Mouse (Mus musculus) MEL (cell line): ENCODE results near the gene Cdc42se2. TPM values are rescaled to one million over a fixed set of nuclear protein-coding genes. Genes with fewer than 3 reads are reported as not detected.

Experiments
- DNase-seq: peaks from one replicate; pipeline ENCODE4 v3.0.0; 2011; ENCODE audit warnings: low read depth, low spot score
- H3K27ac ChIP-seq: 2 replicates; pipeline ENCODE4 v1.5.1; 2012; ENCODE audit warnings: low read depth, mild to moderate bottlenecking, control low read depth, low read length, moderate library complexity; ENCODE audit not compliant: control insufficient read depth
- H3K27me3 ChIP-seq, 2 experiments: fragments of 150-350 bp in 1 of 2; sonication (generic) in 1 of 2; 2 replicates each; pipeline ENCODE4 v1.6.1; 2012; ENCODE audit warnings: low read length in 2 of 2, mild to moderate bottlenecking in 2 of 2, improper control_type of control experiment in 1 of 2, moderate library complexity in 1 of 2; ENCODE audit not compliant: insufficient read depth in 2 of 2, control insufficient read depth in 1 of 2
- H3K36me3 ChIP-seq, 2 experiments: 2 replicates each; pipeline ENCODE4 v1.6.1; 2012 to 2014; ENCODE audit warnings: low read length in 2 of 2, improper control_type of control experiment in 1 of 2, inconsistent platforms in 1 of 2, mild to moderate bottlenecking in 1 of 2; ENCODE audit not compliant: insufficient read depth in 2 of 2, control insufficient read depth in 1 of 2
- H3K4me1 ChIP-seq, 2 experiments: fragments of 150-350 bp in 1 of 2; sonication (generic) in 1 of 2; 2 replicates each; pipeline ENCODE4 v1.6.1; 2012; ENCODE audit warnings: low read length in 2 of 2, improper control_type of control experiment in 1 of 2, mild to moderate bottlenecking in 1 of 2; ENCODE audit not compliant: insufficient read depth in 2 of 2, control insufficient read depth in 1 of 2
- H3K4me3 ChIP-seq, 2 experiments: fragments of 150-350 bp in 1 of 2; sonication (generic) in 1 of 2; 2 replicates each; pipeline ENCODE4 v1.5.1; 2012; ENCODE audit warnings: low read depth in 2 of 2, low read length in 2 of 2, mild to moderate bottlenecking in 2 of 2, moderate library complexity in 2 of 2, control low read depth in 1 of 2, improper control_type of control experiment in 1 of 2; ENCODE audit not compliant: control insufficient read depth in 1 of 2, insufficient read depth in 1 of 2
- H3K79me2 ChIP-seq: 2 replicates; pipeline ENCODE4 v1.6.1; 2012; ENCODE audit warnings: mild to moderate bottlenecking, low read length, moderate library complexity; ENCODE audit not compliant: control insufficient read depth, poor library complexity, insufficient read depth
- H3K9ac ChIP-seq: 2 replicates; pipeline ENCODE4 v1.6.1; 2012; ENCODE audit warnings: low read depth, mild to moderate bottlenecking, control low read depth, low read length, moderate library complexity; ENCODE audit not compliant: control insufficient read depth, poor library complexity, severe bottlenecking
- H3K9me3 ChIP-seq: fragments of 150-350 bp; sonication (generic); replicated peaks from 2 replicates; pipeline ENCODE4 v1.6.1; 2012; ENCODE audit warnings: mild to moderate bottlenecking, low read length, improper control_type of control experiment, moderate library complexity; ENCODE audit not compliant: insufficient read depth
- CHD1 ChIP-seq: IDR thresholded peaks from 2 replicates; pipeline ENCODE4 v1.6.1; 2012; ENCODE audit warnings: low read depth, mild to moderate bottlenecking, inconsistent platforms, low read length, improper control_type of control experiment
- CHD2 ChIP-seq: IDR thresholded peaks from 2 replicates; pipeline ENCODE4 v1.6.1; 2011; ENCODE audit warnings: low read length, improper control_type of control experiment
- CTCF ChIP-seq, 3 experiments: IDR thresholded peaks in 2 of 3; conservative IDR thresholded peaks in 1 of 3; 2 replicates each; pipeline ENCODE4 v1.5.1; 2011 to 2012; ENCODE audit warnings: low read length in 3 of 3, low read depth in 2 of 3, mild to moderate bottlenecking in 2 of 3, improper control_type of control experiment in 1 of 3, inconsistent platforms in 1 of 3, mixed read lengths in 1 of 3, moderate library complexity in 1 of 3; ENCODE audit not compliant: control insufficient read depth in 1 of 3, insufficient read depth in 1 of 3, poor library complexity in 1 of 3, severe bottlenecking in 1 of 3
- E2F4 ChIP-seq: IDR thresholded peaks from 2 replicates; pipeline ENCODE4 v1.6.1; 2011; ENCODE audit warnings: low read depth, low read length, improper control_type of control experiment, borderline replicate concordance
- ELF1 ChIP-seq: IDR thresholded peaks from 2 replicates; pipeline ENCODE4 v1.6.1; 2014; ENCODE audit warnings: low read depth, mild to moderate bottlenecking, inconsistent platforms, low read length, improper control_type of control experiment, moderate library complexity
- EP300 ChIP-seq, 2 experiments: IDR thresholded peaks; 2 replicates each; pipeline ENCODE4 v1.6.1; 2011; ENCODE audit warnings: improper control_type of control experiment in 2 of 2, low read length in 2 of 2, low read depth in 1 of 2, mild to moderate bottlenecking in 1 of 2
- ETS1 ChIP-seq: IDR thresholded peaks from 2 replicates; pipeline ENCODE4 v1.6.1; 2012; ENCODE audit warnings: low read depth, mild to moderate bottlenecking, inconsistent platforms, low read length, improper control_type of control experiment, moderate library complexity
- GATA1 ChIP-seq: IDR thresholded peaks from 2 replicates; pipeline ENCODE4 v1.6.1; 2011; ENCODE audit warnings: low read depth, low read length, improper control_type of control experiment
- HCFC1 ChIP-seq: IDR thresholded peaks from 2 replicates; pipeline ENCODE4 v1.6.1; 2012; ENCODE audit warnings: low read depth, mild to moderate bottlenecking, inconsistent platforms, low read length, improper control_type of control experiment, moderate library complexity
- JUND ChIP-seq: IDR thresholded peaks from 2 replicates; pipeline ENCODE4 v1.6.1; 2011; ENCODE audit warnings: low read depth, mild to moderate bottlenecking, improper control_type of control experiment, low read length
- KAT2A ChIP-seq: conservative IDR thresholded peaks from 2 replicates; pipeline ENCODE4 v1.6.1; 2012; ENCODE audit warnings: low read depth, low read length, improper control_type of control experiment, inconsistent platforms
- MAFK ChIP-seq: IDR thresholded peaks from 2 replicates; pipeline ENCODE4 v1.6.1; 2011; ENCODE audit warnings: low read depth, mild to moderate bottlenecking, low read length, improper control_type of control experiment, borderline replicate concordance
- MAX ChIP-seq: IDR thresholded peaks from 2 replicates; pipeline ENCODE4 v1.6.1; 2011; ENCODE audit warnings: low read length, improper control_type of control experiment
- MEF2A ChIP-seq: IDR thresholded peaks from 2 replicates; pipeline ENCODE4 v1.6.1; 2014; ENCODE audit warnings: low read depth, mild to moderate bottlenecking, inconsistent platforms, low read length, improper control_type of control experiment; ENCODE audit not compliant: poor library complexity, insufficient replicate concordance, severe bottlenecking; ENCODE audit errors: extremely low read depth
- MXI1 ChIP-seq: IDR thresholded peaks from 2 replicates; pipeline ENCODE4 v1.6.1; 2011; ENCODE audit warnings: mild to moderate bottlenecking, low read depth, low read length, improper control_type of control experiment
- MYC ChIP-seq: IDR thresholded peaks from 2 replicates; pipeline ENCODE4 v1.6.1; 2011; ENCODE audit warnings: low read depth, mild to moderate bottlenecking, low read length, improper control_type of control experiment, moderate library complexity
- NELFE ChIP-seq: IDR thresholded peaks from 2 replicates; pipeline ENCODE4 v1.6.1; 2011; ENCODE audit warnings: low read depth, low read length, improper control_type of control experiment
- NRF1 ChIP-seq: IDR thresholded peaks from 2 replicates; pipeline ENCODE4 v1.6.1; 2014; ENCODE audit warnings: low read depth, mild to moderate bottlenecking, inconsistent platforms, low read length, improper control_type of control experiment, moderate library complexity; ENCODE audit not compliant: poor library complexity, insufficient read depth, severe bottlenecking
- POLR2A ChIP-seq, 2 experiments: IDR thresholded peaks; 2 replicates each; pipeline ENCODE4 v1.6.1; 2011 to 2012; ENCODE audit warnings: low read length in 2 of 2, mild to moderate bottlenecking in 2 of 2, control low read depth in 1 of 2, improper control_type of control experiment in 1 of 2, low read depth in 1 of 2, moderate library complexity in 1 of 2; ENCODE audit not compliant: control insufficient read depth in 1 of 2, insufficient read depth in 1 of 2, poor library complexity in 1 of 2
- POLR2AphosphoS2 ChIP-seq: IDR thresholded peaks from 2 replicates; pipeline ENCODE4 v1.6.1; 2011; ENCODE audit warnings: low read length, improper control_type of control experiment
- POLR2AphosphoS5 ChIP-seq: IDR thresholded peaks from 2 replicates; pipeline ENCODE4 v1.6.1; 2012; ENCODE audit warnings: low read depth, borderline replicate concordance, mild to moderate bottlenecking, inconsistent platforms, low read length, moderate library complexity, mixed read lengths
- RAD21 ChIP-seq: IDR thresholded peaks from 2 replicates; pipeline ENCODE4 v1.6.1; 2011; ENCODE audit warnings: mild to moderate bottlenecking, low read depth, low read length, improper control_type of control experiment
- SIN3A ChIP-seq: IDR thresholded peaks from 2 replicates; pipeline ENCODE4 v1.6.1; 2012; ENCODE audit warnings: low read length, improper control_type of control experiment, inconsistent platforms
- SMC3 ChIP-seq: IDR thresholded peaks from 2 replicates; pipeline ENCODE4 v1.6.1; 2011; ENCODE audit warnings: low read depth, low read length, improper control_type of control experiment
- TAL1 ChIP-seq: IDR thresholded peaks from 2 replicates; pipeline ENCODE4 v1.6.1; 2012; ENCODE audit warnings: mild to moderate bottlenecking, inconsistent platforms, low read length, moderate library complexity, mixed read lengths
- TBP ChIP-seq: IDR thresholded peaks from 2 replicates; pipeline ENCODE4 v1.8.0; 2011; ENCODE audit warnings: low read depth, low read length, improper control_type of control experiment
- TCF12 ChIP-seq: IDR thresholded peaks from 2 replicates; pipeline ENCODE4 v1.6.1; 2014; ENCODE audit warnings: low read depth, mild to moderate bottlenecking, inconsistent platforms, low read length, improper control_type of control experiment, moderate library complexity
- UBTF ChIP-seq: IDR thresholded peaks from 2 replicates; pipeline ENCODE4 v1.6.1; 2012; ENCODE audit warnings: low read depth, mild to moderate bottlenecking, inconsistent platforms, low read length, improper control_type of control experiment, moderate library complexity, borderline replicate concordance; ENCODE audit not compliant: insufficient read depth
- USF1 ChIP-seq: IDR thresholded peaks from 2 replicates; pipeline ENCODE4 v1.6.1; 2014; ENCODE audit warnings: low read depth, mild to moderate bottlenecking, inconsistent platforms, low read length, improper control_type of control experiment, moderate library complexity
- USF2 ChIP-seq, 2 experiments: IDR thresholded peaks; 2 replicates each; pipeline ENCODE4 v1.6.1; 2011 to 2012; ENCODE audit warnings: improper control_type of control experiment in 2 of 2, low read length in 2 of 2, borderline replicate concordance in 1 of 2, inconsistent platforms in 1 of 2, low read depth in 1 of 2, mild to moderate bottlenecking in 1 of 2; ENCODE audit not compliant: insufficient read depth in 1 of 2
- ZC3H11A ChIP-seq: IDR thresholded peaks from 2 replicates; pipeline ENCODE4 v1.6.1; 2012; ENCODE audit warnings: low read depth, mild to moderate bottlenecking, inconsistent platforms, low read length, improper control_type of control experiment
- ZKSCAN1 ChIP-seq: IDR thresholded peaks from 2 replicates; pipeline ENCODE4 v1.6.1; 2012; ENCODE audit warnings: low read depth, mild to moderate bottlenecking, inconsistent platforms, low read length, improper control_type of control experiment, moderate library complexity
- ZMIZ1 ChIP-seq: IDR thresholded peaks from 2 replicates; pipeline ENCODE4 v1.6.1; 2012; ENCODE audit warnings: low read depth, mild to moderate bottlenecking, inconsistent platforms, low read length, improper control_type of control experiment, moderate library complexity
- polyA plus RNA-seq, 2 experiments: library from polyadenylated mRNA; stranded (reverse) in 1 of 2; unstranded in 1 of 2; fragments of >175 nt in 1 of 2; fragments of >200 nt in 1 of 2; gene quantifications; 2 replicates each; pipeline versions ENCODE4 v1.2.1 to v1.2.4; 2012; ENCODE audit warnings: low replicate concordance in 2 of 2, low read depth in 1 of 2; ENCODE audit not compliant: insufficient read length in 2 of 2, insufficient read depth in 1 of 2, missing spikeins in 1 of 2
- total RNA-seq: library from RNA; depleted of rRNA; stranded (reverse); fragments of 300-350 nt; gene quantifications from 2 replicates; pipeline ENCODE4 v1.2.3, GENCODE M21; 2012; rRNA removed

Gene Cdc42se2
- total RNA-seq (31.4 and 33.4 TPM in 2 replicates), polyA plus RNA-seq (10 to 100 TPM; 30.1 to 47.4 TPM)

DNA sequence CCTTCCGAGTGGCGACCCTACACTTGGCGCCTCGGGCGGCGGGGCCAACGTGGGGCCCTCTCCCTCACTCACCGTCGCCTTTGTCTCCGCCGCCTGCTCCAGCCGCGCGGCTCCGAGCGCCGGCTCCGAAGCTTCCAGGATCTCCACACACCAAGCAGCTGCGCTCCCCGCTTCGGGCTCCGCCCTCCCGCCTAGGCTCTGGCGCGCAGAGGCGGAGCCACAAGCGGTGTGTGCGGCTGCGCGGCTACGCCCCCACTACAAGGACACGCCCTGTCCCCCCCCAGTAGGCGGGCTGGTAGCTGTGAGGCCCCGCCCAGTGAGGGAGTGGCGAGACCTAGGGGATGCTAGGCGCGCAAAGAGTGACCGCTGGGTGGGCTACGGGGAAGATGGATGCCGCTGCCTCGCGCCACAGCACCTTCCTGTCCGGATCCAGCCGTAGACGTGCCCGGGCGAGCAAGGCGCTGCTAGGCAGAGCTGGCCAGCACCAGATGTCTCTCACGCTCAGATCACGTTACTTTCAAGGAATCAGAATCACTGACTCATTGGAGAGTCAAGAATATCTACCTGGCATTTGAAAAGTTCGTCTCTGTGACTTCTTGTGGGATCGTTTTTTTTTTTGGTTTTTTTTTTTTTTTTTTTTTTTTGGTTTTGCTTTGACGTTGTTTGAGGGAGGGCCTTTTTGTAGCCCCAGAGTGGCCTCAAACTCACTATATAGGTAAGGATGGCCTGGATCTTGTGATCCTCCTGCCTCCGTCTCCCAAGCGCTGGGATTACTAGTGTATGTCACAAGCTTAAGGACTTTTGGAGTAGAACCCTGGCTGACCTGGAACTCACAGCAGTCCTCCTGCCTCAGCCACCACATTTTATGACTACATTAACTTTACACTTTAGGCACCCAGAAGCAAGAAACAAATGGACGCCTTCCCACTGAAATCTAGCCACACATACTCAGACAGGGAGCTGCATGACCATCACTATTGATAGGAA, at the start of gene Cdc42se2:
Cdc42se2 (minus strand) TSS at position 188 of the 987 bp plus-strand sequence.
- Histone ChIP-seq H3K27ac (peak within 1 kb of the TSS; percentile 44), H3K9me3 (no peaks in the 10 kb centered on the region), H3K4me1 (peaks cover 6 to 9% of the 10 kb centered on the region in 2 experiments), H3K9ac (peak within 1 kb of the TSS; percentile 78), H3K79me2 (peaks cover 13% of the 10 kb centered on the region), H3K27me3 (no peaks in the 10 kb centered on the region), H3K4me3 (peak within 1 kb of the TSS; percentile 72 to 98), H3K36me3 (peaks cover 0 to 11% of the 10 kb centered on the region in 2 experiments; a peak in 2 of 4 replicates)
- peak; percentile 98 for DNase-seq
- TF ChIP-seq ZKSCAN1 (no peak), POLR2A (IDR thresholded peaks at IDR 0.05; ENCODE audit: control insufficient read depth in 1 of 2, insufficient read depth in 1 of 2, low read depth in 1 of 2, low read length in 2 of 2, poor library complexity in 1 of 2) (peak; percentile 83 to 96), ELF1 (peak; percentile 56; the same call in 1 of the 2 replicates), MAFK (no peak), TCF12 (peak; percentile 65), MAX (no peak; the same call in 1 of the 2 replicates), USF1 (no peak), UBTF (no peak), POLR2AphosphoS5 (no peak), ZC3H11A (no peak; the same call in 1 of the 2 replicates), JUND (no peak), GATA1 (no peak), SMC3 (no peak), ZMIZ1 (peak; percentile 86; the same call in 1 of the 2 replicates), CHD1 (no peak), POLR2AphosphoS2 (peak; percentile 86; the same call in 1 of the 2 replicates), NRF1 (peak; percentile 93), TBP (peak; percentile 62; the same call in 1 of the 2 replicates), E2F4 (no peak), CHD2 (no peak), MYC (no peak), RAD21 (no peak; the same call in 1 of the 2 replicates), EP300 (IDR thresholded peaks at IDR 0.05; ENCODE audit: low read depth in 1 of 2, low read length in 2 of 2) (no peak), MEF2A (no peak), NELFE (peak; percentile 95), ETS1 (peak; percentile 30; the same call in 1 of the 2 replicates), SIN3A (peak; percentile 85), USF2 (IDR thresholded peaks at IDR 0.05; ENCODE audit: borderline replicate concordance in 1 of 2, insufficient read depth in 1 of 2, low read depth in 1 of 2, low read length in 2 of 2) (no peak), HCFC1 (peak; percentile 57; the same call in 1 of the 2 replicates), MXI1 (peak; percentile 44), KAT2A (no peak), TAL1 (no peak), CTCF (IDR thresholded peaks at IDR 0.05 in 2 of 3, conservative IDR thresholded peaks at IDR 0.05 in 1 of 3; ENCODE audit: control insufficient read depth in 1 of 3, insufficient read depth in 1 of 3, low read depth in 2 of 3, low read length in 3 of 3, poor library complexity in 1 of 3, severe bottlenecking in 1 of 3) (0 out of 6 replicates have a peak, but pooled peaks of 1 of the 3 experiments have one; percentile 1)
